Mouse (Mus musculus): ENCODE measurements around the gene Cyb561a3.

DNA sequence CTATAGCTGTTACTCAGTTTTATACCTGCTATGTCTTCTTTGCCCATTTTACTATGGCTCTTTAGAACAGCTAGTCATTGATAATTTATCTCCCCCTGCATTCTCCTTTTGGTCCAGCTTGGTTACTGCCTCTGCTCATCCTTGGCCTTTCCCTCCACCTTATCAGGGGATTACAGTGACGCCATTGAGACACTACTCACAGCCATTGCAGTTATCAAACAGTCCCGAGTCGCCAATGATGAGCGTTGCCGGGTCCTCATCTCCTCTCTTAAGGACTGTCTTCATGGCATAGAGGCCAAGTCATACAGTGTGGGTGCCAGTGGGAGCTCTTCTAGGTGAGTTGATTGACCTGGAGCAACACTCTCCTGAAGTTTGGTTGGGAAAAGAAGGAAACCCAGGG lies 37.5 kb upstream of the Cyb561a3 start:
- TF ChIP-seq CTCF (IDR thresholded peaks at IDR 0.05; ENCODE audit: extremely low read depth, insufficient read depth, insufficient read length, insufficient replicate concordance) (no peak), POLR2A (IDR thresholded peaks at IDR 0.05; ENCODE audit: low read depth, low read length) (no peak)

All from spleen, adult 2 months (tissue).